Mouse (Mus musculus) T-cell, adult 2 months (primary cell): ENCODE results near the gene Il4i1.

Source experiments
- DNase-seq: peaks from one replicate; pipeline ENCODE4 v3.0.0; 2022; ENCODE audit warnings: low spot score

The Il4i1 gene

DNA sequence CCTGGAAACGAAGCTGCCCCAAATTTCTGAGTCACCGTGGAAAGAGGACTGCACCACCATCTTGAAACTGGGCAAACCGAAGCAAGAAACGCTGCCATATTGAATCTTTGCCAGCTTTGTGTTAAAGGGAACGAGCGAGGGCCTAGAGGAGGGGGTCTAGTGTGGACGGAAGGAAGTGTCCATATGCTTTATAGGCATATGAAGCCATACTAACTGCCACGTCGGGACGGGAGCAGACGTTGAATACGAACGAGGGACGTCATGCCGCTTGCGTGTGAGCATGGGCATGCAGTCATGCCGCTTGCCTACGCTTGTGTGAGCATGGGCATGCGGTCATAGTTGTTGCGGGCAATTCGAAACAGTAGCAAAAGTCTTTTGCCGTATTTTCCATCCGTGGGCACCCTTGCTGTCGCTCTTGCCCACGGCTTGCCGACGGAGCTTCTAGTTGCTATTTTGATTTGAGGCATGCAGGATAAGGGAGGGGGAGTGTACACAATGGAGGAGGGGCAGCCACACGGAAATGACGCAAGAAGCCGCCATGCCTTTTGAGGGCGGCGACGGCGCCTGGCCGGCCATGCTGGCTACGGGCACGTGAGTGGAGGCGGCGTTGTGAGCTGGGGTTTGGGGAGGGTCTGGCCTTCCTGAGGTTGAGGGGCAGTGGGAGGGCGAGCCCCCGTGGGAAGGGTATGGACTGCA is 33.4 kb downstream of the Il4i1 start:
- peak; percentile 91 for DNase-seq

DNA sequence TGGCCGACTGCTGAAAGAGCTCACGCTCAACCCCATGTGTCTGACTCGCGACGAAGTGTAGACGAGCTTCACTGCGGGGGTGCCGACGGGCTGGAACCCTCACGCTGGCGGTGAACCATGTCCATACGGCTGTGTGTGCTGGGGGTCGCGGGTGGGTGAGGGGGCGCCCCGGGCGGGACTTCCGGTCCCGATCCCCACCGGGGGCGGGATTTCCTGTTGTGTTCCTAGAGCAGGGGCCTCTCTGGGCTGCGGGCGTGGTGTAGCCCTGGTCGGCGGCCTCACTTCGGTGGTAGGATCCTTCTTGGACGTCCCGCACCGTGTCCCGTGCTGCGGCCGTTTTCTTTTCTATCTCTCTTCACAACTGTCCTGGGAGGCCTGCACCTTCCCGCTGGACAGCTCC is 34.0 kb downstream of the Il4i1 start:
- no peak for DNase-seq

DNA sequence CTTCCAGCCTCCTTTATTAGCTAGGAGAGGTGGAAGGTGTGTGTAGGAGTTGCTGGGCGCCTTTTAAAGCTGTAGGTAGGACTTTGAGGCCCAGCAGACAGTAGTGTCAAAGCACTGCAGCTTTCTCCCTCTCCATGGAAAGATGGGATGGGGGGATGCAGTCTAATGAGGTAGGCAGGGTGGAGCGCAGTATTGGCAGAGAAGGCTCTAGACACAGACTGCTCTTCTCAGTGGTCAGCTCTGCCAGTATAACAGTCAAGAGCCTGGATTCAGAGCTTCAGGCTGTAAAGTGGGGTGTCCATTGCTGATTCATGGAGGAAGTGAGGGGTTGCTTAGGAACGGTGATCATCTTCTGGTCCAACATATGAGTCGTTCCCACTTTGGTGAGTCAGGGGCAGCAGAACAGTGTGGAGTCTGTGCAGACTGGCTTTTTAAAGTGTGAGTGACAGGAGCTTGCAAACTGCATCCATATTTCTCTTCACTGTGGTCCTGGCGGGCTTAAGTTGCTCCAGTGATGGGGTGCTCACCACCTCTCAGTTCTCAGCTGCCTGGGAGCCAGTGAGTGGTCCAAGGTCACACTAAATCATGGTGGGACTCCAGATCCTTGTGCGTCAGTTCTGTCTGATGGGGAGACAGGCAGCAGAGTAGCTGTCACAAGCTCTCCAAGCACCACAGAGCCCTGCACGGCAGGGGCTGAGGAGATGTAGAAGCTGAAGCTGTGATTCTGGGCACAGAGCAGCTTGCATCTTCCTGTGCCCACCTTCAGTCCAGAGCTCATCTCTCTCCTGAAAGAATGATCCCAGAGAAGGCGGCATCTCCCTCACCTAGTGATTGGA is 34.8 kb downstream of the Il4i1 start:
- no peak for DNase-seq

DNA sequence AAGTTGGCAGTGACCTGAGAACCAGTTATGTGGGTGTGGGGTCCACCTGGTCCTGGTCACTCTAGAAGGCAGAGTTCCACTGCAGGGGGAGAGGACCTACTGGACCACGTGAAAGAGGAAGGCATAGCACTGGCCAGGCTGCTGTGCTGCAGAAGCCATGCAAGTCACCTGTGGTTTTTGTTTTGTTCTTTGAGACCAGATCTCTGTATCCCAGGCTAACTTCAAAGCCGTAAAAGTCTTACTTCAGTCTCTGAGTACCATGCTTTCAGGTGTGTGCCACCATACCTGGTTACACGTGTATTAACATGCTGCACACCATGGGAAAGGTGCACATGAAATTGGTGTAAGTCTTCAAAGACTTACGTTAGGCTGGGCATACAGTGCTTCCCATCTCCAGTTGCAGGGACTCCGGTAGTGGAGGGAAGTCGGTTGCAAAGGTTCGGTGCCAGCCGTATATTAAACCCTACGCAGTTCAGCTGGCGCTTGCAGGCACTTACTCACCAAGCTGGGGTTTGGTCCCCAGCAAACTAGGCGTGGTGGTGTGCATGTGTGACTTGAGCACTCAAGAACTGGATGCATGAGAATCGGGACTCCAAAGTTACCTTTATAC is 35.5 kb downstream of the Il4i1 start:
- no peak for DNase-seq

DNA sequence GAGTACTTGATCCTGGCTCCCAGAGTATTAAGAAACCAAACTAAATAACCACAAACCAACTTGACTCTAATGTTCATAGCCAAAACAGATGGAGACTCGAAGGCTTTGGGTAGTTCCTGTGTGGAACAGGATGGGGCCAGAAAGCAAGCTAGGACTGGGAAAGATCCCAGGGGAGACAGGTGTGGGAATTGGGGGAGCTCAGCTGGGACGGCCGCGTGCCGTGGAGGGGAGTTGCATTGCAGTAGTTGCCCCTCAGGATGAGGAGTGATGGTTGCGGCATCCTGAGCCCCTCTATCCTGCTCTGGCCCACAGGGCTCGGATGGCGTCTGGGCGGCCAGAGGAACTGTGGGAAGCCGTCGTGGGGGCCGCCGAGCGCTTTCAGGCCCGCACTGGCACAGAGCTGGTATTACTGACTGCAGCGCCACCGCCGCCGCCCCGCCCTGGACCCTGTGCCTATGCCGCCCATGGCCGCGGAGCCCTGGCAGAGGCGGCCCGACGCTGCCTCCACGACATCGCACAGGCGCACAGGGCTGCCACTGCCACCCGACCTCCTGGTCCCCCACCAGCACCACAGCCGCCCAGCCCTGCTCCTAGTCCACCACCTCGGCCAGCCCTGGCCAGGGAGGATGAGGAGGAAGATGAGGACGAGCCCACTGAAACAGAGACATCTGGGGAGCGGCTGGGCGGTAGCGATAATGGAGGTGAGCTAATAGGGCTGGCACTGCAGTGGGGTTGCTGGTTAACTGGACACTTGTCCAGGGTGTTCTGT is 36.3 kb downstream of the Il4i1 start:
- DNase-seq = no peak

DNA sequence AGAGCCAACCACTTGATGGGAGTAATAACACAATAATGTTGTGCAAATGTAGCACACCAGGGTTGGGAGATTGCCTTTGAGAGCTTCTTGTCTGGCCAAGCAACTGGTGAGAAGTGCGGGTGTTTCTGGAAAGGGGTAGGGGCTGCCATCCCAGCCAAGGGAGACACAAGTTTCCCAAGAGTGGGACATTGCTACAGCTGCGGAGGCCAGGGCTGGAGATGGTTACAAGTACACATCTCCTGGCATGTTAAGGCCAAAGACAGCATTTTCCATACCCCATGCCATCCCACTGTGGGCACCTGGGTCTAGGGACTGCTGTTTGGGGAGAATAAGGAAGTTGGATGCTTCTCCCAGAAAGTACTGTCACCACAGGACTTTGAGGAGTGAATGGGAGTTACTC is 36.9 kb downstream of the Il4i1 start:
- DNase-seq = no peak

DNA sequence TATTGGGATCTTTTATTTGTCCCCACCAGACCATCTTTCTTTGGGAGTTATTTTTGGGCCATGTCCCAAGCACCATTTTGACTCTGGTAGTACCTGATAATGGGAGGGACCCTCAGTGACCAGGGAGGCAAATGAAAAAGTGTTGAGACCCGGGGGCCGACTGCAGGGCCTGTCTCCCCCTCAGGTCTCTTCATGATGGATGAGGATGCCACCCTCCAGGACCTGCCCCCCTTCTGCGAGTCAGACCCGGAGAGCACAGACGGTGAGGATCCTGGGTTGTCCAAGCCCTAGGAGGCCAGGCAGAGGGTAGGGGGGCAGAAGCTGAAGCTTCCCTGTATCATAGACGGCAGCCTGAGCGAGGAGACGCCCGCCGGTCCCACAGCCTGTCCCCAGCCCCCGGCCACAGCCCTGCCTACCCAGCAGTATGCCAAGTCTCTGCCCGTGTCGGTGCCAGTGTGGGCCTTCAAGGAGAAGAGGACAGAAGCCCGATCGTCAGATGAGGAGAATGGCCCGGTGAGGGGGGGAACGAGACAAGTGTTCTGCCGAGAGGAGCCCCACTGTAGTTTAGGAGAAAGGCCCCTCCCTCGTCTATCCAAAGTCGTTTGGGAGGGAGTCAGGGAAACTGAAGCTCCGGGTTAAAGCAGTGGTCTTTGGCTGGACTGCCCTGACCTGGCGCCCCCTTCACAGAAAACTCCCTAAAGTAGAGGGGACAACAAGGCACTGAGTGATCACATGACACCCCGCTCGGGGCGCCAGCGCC is 37.6 kb downstream of the Il4i1 start:
- DNase-seq = no peak

DNA sequence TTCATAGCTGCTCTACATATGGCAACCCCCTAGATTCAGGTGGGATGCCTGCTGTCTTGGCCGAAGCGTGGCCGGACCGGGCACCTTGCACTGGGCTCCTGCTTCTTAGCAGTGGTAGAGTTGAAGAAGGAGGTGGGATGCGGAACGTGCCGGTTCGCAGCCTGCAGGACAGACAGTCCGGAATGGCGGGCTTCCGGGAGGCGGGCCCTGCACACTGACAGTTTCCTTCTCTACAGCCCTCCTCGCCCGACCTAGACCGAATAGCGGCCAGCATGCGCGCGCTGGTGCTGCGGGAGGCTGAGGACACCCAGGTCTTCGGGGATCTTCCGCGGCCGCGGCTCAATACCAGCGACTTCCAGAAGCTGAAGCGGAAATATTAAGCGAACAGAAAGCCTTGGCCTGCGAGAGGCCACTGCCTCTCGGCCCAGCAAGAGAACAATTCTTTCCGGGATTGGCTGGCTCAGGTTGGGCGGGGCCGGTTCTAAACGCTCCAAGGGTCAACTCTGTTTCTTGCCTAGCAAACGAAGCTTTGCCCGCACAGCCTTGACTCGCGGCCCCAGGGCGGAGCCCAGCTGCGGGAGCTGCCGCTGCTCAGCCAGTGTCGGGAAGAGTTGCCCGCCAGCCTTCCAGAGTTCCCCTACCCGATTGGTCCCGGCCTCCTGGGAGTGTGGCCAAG is 38.3 kb downstream of the Il4i1 start:
- DNase-seq = peak; percentile 71

DNA sequence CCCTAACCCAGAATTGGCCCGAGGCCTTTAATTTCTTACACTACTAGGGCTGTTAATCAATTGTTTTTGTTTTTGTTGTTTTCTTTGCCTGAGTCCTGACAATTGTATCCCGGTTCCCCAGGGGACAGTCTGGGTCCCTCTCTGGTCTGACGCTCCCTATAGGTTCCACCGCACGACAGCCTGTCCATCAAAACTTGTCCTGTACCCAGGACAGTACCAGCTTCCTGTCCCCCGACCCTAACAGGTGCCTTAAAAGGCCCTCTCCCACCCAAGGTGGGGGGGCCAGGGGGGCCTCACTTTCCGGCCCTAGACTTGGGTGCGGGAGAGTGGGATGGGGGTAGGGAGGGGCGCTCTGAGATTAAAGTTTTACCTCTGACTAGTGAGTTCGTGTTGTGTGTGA is 38.8 kb downstream of the Il4i1 start:
- DNase-seq = no peak

DNA sequence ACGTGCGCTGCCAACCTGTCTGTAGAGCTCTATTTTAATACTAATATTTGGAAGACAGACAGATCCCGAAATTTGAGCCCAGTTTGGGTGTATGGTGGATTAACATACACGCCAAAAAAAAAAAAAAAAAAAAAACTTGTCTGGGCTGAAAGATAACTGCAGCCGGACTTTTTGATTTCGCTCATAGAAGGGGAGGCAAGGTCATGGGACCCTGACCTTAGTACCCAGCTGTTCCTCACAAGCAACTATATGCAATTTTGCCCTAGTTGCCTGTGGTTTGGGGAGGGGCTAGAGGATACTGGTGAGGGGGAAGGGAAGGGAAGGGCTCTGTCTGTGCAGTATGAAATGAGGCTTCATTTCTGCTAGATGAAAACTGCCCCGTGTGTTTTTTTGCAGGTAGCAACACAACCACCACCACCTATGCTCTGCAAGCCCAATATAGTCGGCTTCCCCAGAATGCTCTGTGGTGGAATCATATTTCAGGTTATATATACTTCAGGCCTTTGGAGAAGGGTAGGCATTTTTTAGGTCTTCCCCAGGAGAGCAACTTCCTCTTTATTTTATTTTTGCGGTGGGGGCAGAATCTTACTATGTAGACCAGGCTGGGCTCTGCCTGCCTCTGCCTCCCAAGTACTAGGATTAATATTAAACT is 40.2 kb downstream of the Il4i1 start:
- peak; percentile 20 for DNase-seq

DNA sequence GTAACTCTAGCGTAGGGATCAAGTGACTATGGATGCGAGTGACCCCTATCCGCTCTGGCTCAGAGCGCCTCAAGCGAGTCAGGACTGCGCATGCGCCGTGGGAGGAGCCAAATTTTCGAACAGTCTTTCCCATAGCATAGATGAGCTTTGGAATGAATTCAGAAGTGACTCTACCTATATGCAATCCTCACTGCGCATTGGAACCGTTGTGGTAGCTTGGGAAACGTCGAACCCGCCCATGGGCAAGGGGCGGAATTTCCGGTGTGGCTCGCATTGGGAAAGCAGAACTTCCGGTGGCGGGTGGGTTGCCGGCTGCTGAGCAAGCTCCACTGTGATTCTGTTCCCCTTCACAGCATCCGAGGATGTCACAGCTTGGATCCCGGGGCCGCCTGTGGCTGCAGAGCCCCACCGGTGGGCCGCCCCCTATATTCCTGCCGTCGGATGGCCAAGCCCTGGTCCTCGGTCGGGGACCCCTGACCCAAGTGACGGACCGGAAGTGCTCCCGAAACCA is 40.9 kb downstream of the Il4i1 start, which contains the start of gene Pnkp:
Pnkp (plus strand) TSS at position 98 of the 511 bp plus-strand sequence.
- peak; percentile 82 for DNase-seq

DNA sequence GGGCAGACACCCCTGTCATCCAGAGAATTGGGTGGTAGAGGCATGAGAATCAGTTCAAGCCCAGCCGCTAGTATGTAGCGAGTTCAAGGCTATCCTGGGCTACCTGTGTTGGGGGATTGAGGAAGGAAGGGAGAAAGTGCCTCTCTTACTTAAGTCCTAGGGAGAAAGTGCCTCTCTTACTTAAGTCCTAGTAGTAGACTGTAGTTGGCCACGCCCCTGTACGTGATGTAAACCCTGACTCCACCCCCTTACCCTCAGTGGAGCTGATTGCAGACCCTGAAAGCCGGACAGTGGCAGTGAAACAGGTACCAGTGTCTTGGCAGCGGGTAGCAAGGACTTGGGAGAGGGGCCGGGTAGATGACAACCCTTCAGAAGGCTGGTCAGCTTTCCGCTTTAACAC is 41.7 kb downstream of the Il4i1 start:
- no peak for DNase-seq

DNA sequence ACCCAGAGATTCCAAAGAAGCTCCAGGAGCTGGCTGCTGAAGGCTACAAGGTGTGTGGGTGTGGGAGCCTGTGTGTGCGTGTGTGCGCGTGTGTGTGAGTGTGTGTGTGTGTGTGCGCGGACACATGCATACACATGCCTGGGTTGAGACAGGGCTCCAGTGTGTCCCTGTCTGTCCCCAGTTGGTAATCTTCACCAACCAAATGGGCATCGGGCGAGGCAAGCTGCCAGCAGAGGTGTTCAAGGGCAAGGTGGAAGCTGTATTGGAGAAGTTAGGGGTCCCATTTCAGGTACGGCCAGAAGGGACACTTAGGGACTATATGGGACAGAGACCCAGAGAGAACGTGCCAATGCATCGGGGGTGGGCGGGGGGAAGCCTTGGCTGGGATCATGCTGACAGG is 43.7 kb downstream of the Il4i1 start:
- no peak for DNase-seq

DNA sequence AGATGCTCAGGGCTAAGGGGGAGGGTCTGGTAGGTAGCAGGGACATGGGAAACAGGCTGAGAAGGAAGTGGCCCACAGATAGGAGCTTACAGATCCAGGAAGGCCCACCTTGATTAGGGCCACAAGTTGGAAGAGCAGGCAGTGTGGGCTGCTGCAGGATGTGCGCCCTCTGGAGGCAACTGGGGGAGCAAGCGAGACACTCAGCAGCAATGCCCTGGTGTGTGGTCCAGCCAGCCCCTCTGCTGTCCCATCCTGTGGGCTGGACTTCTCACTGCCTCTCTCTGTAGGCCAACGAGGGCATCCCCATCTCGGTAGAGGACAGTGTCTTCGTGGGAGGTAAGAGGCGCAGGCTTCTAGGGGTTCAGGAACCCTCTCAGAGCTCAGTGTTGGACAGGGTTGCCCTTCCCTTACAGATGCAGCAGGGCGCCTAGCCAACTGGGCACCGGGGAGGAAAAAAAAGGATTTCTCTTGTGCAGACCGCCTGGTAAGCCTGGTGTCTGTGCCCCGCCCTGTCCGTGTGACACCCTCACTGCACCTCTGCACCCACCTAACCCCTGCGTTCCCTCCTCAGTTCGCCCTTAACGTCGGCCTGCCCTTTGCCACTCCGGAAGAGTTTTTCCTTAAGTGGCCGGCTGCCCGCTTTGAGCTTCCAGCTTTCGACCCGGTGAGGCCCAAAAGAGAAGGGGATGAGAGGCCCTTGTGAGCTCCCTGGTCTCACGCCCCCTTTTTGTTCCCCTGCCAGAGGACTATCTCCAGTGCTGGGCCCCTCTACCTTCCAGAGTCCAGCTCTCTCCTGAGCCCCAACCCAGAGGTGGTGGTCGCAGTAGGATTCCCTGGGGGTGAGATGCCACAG is 44.6 kb downstream of the Il4i1 start:
- DNase-seq = peak; percentile 50

DNA sequence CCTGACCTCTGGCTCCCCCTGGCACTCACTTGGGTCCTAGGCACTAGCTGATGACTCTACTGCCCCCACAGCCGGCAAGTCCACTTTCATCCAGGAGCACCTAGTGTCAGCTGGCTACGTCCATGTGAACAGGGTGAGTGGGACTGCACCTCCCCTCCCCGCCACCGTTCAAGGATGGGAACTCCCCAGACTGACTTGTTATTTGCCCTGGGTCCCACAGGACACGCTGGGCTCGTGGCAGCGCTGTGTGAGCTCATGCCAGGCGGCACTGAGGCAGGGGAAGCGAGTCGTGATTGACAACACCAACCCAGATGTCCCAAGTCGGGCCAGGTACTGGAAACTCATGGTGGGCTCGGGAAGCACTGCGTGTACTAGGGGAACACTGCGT is 45.2 kb downstream of the Il4i1 start:
- DNase-seq = no peak

DNA sequence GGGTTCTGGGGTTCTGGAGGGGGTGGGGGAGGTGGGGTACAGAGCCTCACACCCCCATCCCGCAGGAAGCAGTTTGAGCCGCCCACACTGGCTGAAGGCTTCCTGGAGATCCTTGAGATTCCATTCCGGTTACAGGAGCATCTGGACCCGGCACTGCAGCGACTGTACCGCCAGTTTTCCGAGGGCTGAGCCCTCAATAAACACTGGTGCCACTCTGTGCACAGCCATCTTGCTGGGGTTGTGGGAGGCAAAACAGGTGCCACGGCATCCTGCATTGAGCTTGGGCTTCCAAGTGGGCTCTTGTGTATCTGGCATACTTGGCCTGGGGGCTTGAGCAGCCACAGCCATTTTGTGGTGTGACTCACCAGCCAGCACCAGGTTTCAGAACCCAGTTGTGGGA is 46.2 kb downstream of the Il4i1 start:
- DNase-seq = no peak

DNA sequence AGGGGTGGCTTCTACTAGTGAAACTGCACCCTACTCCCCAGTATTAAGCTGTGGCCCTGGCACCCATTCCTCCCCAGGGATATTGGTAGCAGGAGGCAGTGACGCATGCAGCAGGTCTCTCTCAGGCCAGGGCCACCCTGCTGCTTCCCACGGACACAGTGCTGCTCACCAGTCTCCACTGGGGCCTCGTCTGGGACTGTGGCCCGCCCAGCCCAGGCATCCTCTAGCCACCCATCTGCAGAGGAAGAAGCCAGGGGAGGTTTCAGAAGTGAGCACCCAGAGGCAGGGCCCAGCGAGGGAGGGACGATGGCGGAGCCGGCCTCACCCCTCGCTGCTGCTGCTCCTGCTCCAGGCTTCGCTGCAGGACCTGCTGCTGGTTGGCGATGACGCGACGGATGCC is 47.0 kb downstream of the Il4i1 start:
- no peak for DNase-seq

DNA sequence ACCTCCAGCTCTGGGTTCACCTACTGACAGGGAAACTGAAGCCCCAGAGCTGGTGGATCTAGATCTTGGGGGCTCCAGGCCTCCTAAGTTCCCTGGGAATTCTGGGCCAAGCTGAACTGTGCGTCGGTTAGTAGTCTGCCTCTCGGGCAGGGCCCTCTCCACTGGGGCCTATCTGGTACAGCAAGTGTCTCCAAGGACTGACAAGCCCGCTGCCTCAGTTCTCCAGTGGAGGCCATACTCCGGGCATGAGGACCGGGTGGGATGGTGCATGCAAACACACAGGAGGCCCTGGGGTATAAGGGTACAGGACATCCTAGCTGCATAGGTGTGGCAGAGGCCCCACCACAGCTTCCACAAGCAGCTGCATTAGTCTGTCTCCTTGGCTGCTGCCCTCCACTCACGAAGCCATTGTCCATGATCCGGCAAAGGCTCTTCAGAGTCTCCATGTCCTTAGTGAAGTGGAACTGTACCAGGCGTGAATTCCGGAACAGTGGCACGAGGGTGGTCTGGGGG is 47.9 kb downstream of the Il4i1 start:
- no peak for DNase-seq
